Mouse (Mus musculus) liver, adult 2 months (tissue): ENCODE data around the gene Hist1h4j. TPM values are rescaled to one million over a fixed set of nuclear protein-coding genes. Genes with fewer than 3 reads are reported as not detected.
A peak's percentile ranks its signal among the peaks of the same experiment; 100 is the strongest.

Experiments used
- DNase-seq: peaks from one replicate; pipeline ENCODE4 v3.0.0-alpha.2; 2011; ENCODE audit warnings: low read depth, low spot score; ENCODE audit errors: extremely low read depth
- H3K27ac ChIP-seq: fragments of 200-500 bp; replicated peaks from 2 replicates; pipeline ENCODE4 v1.5.1; 2012; ENCODE audit warnings: low read depth, mild to moderate bottlenecking, control low read depth, inconsistent platforms, low read length; ENCODE audit not compliant: insufficient read depth
- H3K27me3 ChIP-seq: fragments of 200-500 bp; 2 replicates; pipeline ENCODE4 v1.6.1; 2012; ENCODE audit warnings: mild to moderate bottlenecking, moderate library complexity, low read length, inconsistent platforms; ENCODE audit not compliant: control insufficient read depth, insufficient read depth
- H3K36me3 ChIP-seq: fragments of 200-500 bp; 2 replicates; pipeline ENCODE4 v1.6.1; 2012; ENCODE audit warnings: low read length, inconsistent platforms; ENCODE audit not compliant: control insufficient read depth, insufficient read depth
- H3K4me1 ChIP-seq: fragments of 200-500 bp; 2 replicates; pipeline ENCODE4 v1.6.1; 2011; ENCODE audit warnings: low read length; ENCODE audit not compliant: control insufficient read depth, insufficient read depth
- H3K4me3 ChIP-seq: fragments of 200-500 bp; 2 replicates; pipeline ENCODE4 v1.5.1; 2011; ENCODE audit warnings: low read depth, mild to moderate bottlenecking, control low read depth, low read length, moderate library complexity; ENCODE audit not compliant: insufficient read depth
- H3K79me2 ChIP-seq: fragments of 200-500 bp; 2 replicates; pipeline ENCODE4 v1.6.1; 2012; ENCODE audit warnings: inconsistent platforms, mild to moderate bottlenecking, low read length, moderate library complexity; ENCODE audit not compliant: control insufficient read depth, insufficient read depth
- H3K9ac ChIP-seq: fragments of 200-500 bp; 2 replicates; pipeline ENCODE4 v1.6.1; 2012; ENCODE audit warnings: low read depth, mild to moderate bottlenecking, control low read depth, inconsistent platforms, low read length
- CTCF ChIP-seq: fragments of 200-500 bp; IDR thresholded peaks from 2 replicates; pipeline ENCODE4 v1.5.1; 2011; ENCODE audit warnings: low read depth, low read length, control low read depth
- POLR2A ChIP-seq: fragments of 200-500 bp; IDR thresholded peaks from 2 replicates; pipeline ENCODE4 v1.6.1; 2011; ENCODE audit warnings: low read length, control low read depth; ENCODE audit not compliant: insufficient read depth; ENCODE audit errors: extremely low read depth
- WGBS: fragments of 180-500 bp; shearing (Covaris S2); methylation state at CpG from one replicate; pipeline ENCODE4 v1.1.7; 2018; 5-methylcytosine and 5-hydroxymethylcytosine counted together
- polyA plus RNA-seq: library from polyadenylated mRNA; depleted of rRNA; stranded (reverse); fragments of >200 nt; gene quantifications from 2 replicates; pipeline ENCODE4 v1.2.3, GENCODE M21; 2012; rRNA removed
- total RNA-seq: library from RNA; depleted of rRNA; stranded (reverse); fragments of >200 nt; gene quantifications from 2 replicates; pipeline ENCODE4 v1.2.3, GENCODE M21; 2014; rRNA removed

Hist1h4j gene
- total and polyA plus RNA-seq, 2 experiments, result 0.31 to 21.5 TPM

- no peaks in the 10 kb centered on the region; the same call in 1 of the 2 replicates for H3K27me3 ChIP-seq
- TF ChIP-seq POLR2A (no peak), CTCF (no peak)
- no peak overlapping the region for H3K27ac ChIP-seq
- peaks cover 8% of the 10 kb centered on the region for H3K4me1 ChIP-seq
- H3K4me3 ChIP-seq, result peak overlapping the region; percentile 42; the same call in 1 of the 2 replicates
- H3K79me2 ChIP-seq, result no peaks in the 10 kb centered on the region
- H3K9ac ChIP-seq, result no peak overlapping the region
- WGBS, result 7% methylated on average over 9 of the region's 9 CpGs
- H3K36me3 ChIP-seq, result no peaks in the 10 kb centered on the region
- no peak for DNase-seq
These were observed 48.9 kb downstream of the Hist1h4j start for GRCm38 (mm10) chr13:21783734-21784161.

- Histone ChIP-seq H3K4me3 (no peak overlapping the region), H3K27me3 (no peaks in the 10 kb centered on the region; the same call in 1 of the 2 replicates), H3K79me2 (no peaks in the 10 kb centered on the region), H3K9ac (no peak overlapping the region), H3K36me3 (no peaks in the 10 kb centered on the region), H3K4me1 (peaks cover 8% of the 10 kb centered on the region), H3K27ac (no peak overlapping the region)
- DNase-seq, result no peak
- no peak for TF ChIP-seq CTCF
- no peak for TF ChIP-seq POLR2A
- WGBS, result 75% methylated on average over 6 of the region's 6 CpGs
These were observed 49.4 kb downstream of the Hist1h4j start for GRCm38 (mm10) chr13:21784311-21784710.

Other genes starting within 250 kb of the Hist1h4j start
- 0.27 and 0.28 TPM in 2 replicates for gene AK157302, start 239.8 kb upstream of the Hist1h4j start, total RNA-seq
- 0.11 TPM in 1 of 2 replicates, not detected in the other for gene AK157302, start 239.8 kb upstream of the Hist1h4j start, polyA plus RNA-seq
- gene Gm11273, start 233.6 kb upstream of the Hist1h4j start, total RNA-seq, result 20.5 and 23.4 TPM in 2 replicates
- 26.0 and 26.2 TPM in 2 replicates for gene Gm11273, start 233.6 kb upstream of the Hist1h4j start, polyA plus RNA-seq
- 4.7 and 5.3 TPM in 2 replicates for gene Zkscan8, start 203.9 kb upstream of the Hist1h4j start, total RNA-seq
- 1.5 and 1.7 TPM in 2 replicates for gene Zkscan8, start 203.9 kb upstream of the Hist1h4j start, polyA plus RNA-seq
- not detected in 2 replicates for gene Olfr1366, start 192.3 kb upstream of the Hist1h4j start, total RNA-seq
- gene Olfr1366, start 192.3 kb upstream of the Hist1h4j start, polyA plus RNA-seq, result not detected in 2 replicates
- gene Olfr1535, start 175.2 kb upstream of the Hist1h4j start, total RNA-seq, result not detected in 2 replicates
- gene Olfr1535, start 175.2 kb upstream of the Hist1h4j start, polyA plus RNA-seq, result not detected in 2 replicates
- not detected in 2 replicates for gene Olfr1364, start 153.3 kb upstream of the Hist1h4j start, total RNA-seq
- not detected in 2 replicates for gene Olfr1364, start 153.3 kb upstream of the Hist1h4j start, polyA plus RNA-seq
- gene Olfr1362, start 121.0 kb upstream of the Hist1h4j start, total RNA-seq, result not detected in 2 replicates
- gene Olfr1362, start 121.0 kb upstream of the Hist1h4j start, polyA plus RNA-seq, result not detected in 2 replicates
- gene Olfr11, start 92.5 kb upstream of the Hist1h4j start, total RNA-seq, result not detected in 2 replicates
- not detected in 2 replicates for gene Olfr11, start 92.5 kb upstream of the Hist1h4j start, polyA plus RNA-seq
- gene Olfr1361, start 71.7 kb upstream of the Hist1h4j start, total RNA-seq, result not detected in 2 replicates
- not detected in 2 replicates for gene Olfr1361, start 71.7 kb upstream of the Hist1h4j start, polyA plus RNA-seq
- not detected in 2 replicates for gene Olfr1360, start 57.7 kb upstream of the Hist1h4j start, total RNA-seq
- gene Olfr1360, start 57.7 kb upstream of the Hist1h4j start, polyA plus RNA-seq, result not detected in 2 replicates
- gene Olfr1359, start 37.0 kb upstream of the Hist1h4j start, total RNA-seq, result not detected in 2 replicates
- not detected in 2 replicates for gene Olfr1359, start 37.0 kb upstream of the Hist1h4j start, polyA plus RNA-seq
- 1.4 and 1.5 TPM in 2 replicates for gene Hist1h2bl, start 18.9 kb upstream of the Hist1h4j start, total RNA-seq
- gene Hist1h2bl, start 18.9 kb upstream of the Hist1h4j start, polyA plus RNA-seq, result 0.90 TPM in 1 of 2 replicates, not detected in the other
- gene Hist1h2ai, start 18.6 kb upstream of the Hist1h4j start, total RNA-seq, result 8.9 and 10.2 TPM in 2 replicates
- gene Hist1h2ai, start 18.6 kb upstream of the Hist1h4j start, polyA plus RNA-seq, result 0.64 and 1.6 TPM in 2 replicates
- 24.2 and 48.6 TPM in 2 replicates for gene Hist1h3h, start 17.4 kb upstream of the Hist1h4j start, total RNA-seq
- gene Hist1h3h, start 17.4 kb upstream of the Hist1h4j start, polyA plus RNA-seq, result 1.8 TPM in 1 of 2 replicates, not detected in the other
- gene Hist1h2bm, start 13.0 kb upstream of the Hist1h4j start, total RNA-seq, result 2.8 and 7.2 TPM in 2 replicates
- gene Hist1h2bm, start 13.0 kb upstream of the Hist1h4j start, polyA plus RNA-seq, result not detected in 2 replicates
- gene Hist1h4k, start 15.4 kb downstream of the Hist1h4j start, total RNA-seq, result 41.2 and 45.6 TPM in 2 replicates
- 3.6 and 8.6 TPM in 2 replicates for gene Hist1h4k, start 15.4 kb downstream of the Hist1h4j start, polyA plus RNA-seq
- gene Hist1h2ak, start 18.8 kb downstream of the Hist1h4j start, total RNA-seq, result 3.3 and 6.0 TPM in 2 replicates
- 0.47 TPM in 1 of 2 replicates, not detected in the other for gene Hist1h2ak, start 18.8 kb downstream of the Hist1h4j start, polyA plus RNA-seq
- 4.6 and 10.8 TPM in 2 replicates for gene Hist1h2bn, start 19.1 kb downstream of the Hist1h4j start, total RNA-seq
- not detected in 2 replicates for gene Hist1h2bn, start 19.1 kb downstream of the Hist1h4j start, polyA plus RNA-seq
- gene Hist1h1b, start 45.6 kb downstream of the Hist1h4j start, total RNA-seq, result 3.5 and 4.5 TPM in 2 replicates
- gene Hist1h1b, start 45.6 kb downstream of the Hist1h4j start, polyA plus RNA-seq, result 0.35 TPM in 1 of 2 replicates, not detected in the other
- gene Hist1h3i, start 48.3 kb downstream of the Hist1h4j start, total RNA-seq, result 26.6 and 38.0 TPM in 2 replicates
- gene Hist1h3i, start 48.3 kb downstream of the Hist1h4j start, polyA plus RNA-seq, result 4.1 and 5.4 TPM in 2 replicates
- gene Hist1h2an, start 52.2 kb downstream of the Hist1h4j start, total RNA-seq, result 7.3 and 8.7 TPM in 2 replicates
- gene Hist1h2an, start 52.2 kb downstream of the Hist1h4j start, polyA plus RNA-seq, result not detected in 2 replicates
- 0.40 and 0.74 TPM in 2 replicates for gene Hist1h2bp, start 52.4 kb downstream of the Hist1h4j start, total RNA-seq
- not detected in 2 replicates for gene Hist1h2bp, start 52.4 kb downstream of the Hist1h4j start, polyA plus RNA-seq
- 2.1 and 4.9 TPM in 2 replicates for gene Hist1h2bq, start 75.1 kb downstream of the Hist1h4j start, total RNA-seq
- 1.2 and 11.7 TPM in 2 replicates for gene Hist1h2bq, start 75.1 kb downstream of the Hist1h4j start, polyA plus RNA-seq
- 0.55 TPM in 1 of 2 replicates, not detected in the other for gene Hist1h2ao, start 75.4 kb downstream of the Hist1h4j start, total RNA-seq
- not detected in 2 replicates for gene Hist1h2ao, start 75.4 kb downstream of the Hist1h4j start, polyA plus RNA-seq
- 0.60 and 0.74 TPM in 2 replicates for gene Hist1h4m, start 76.7 kb downstream of the Hist1h4j start, total RNA-seq
- gene Hist1h4m, start 76.7 kb downstream of the Hist1h4j start, polyA plus RNA-seq, result not detected in 2 replicates
- gene Hist1h4n, start 97.1 kb downstream of the Hist1h4j start, total RNA-seq, result 336 and 466 TPM in 2 replicates
- gene Hist1h4n, start 97.1 kb downstream of the Hist1h4j start, polyA plus RNA-seq, result 4.5 and 8.5 TPM in 2 replicates
- 37.4 and 51.8 TPM in 2 replicates for gene Hist1h2ap, start 98.4 kb downstream of the Hist1h4j start, total RNA-seq
- 6.3 and 14.0 TPM in 2 replicates for gene Hist1h2ap, start 98.4 kb downstream of the Hist1h4j start, polyA plus RNA-seq
- gene Hist1h2br, start 98.7 kb downstream of the Hist1h4j start, total RNA-seq, result 0.65 and 1.3 TPM in 2 replicates
- 1.0 and 11.9 TPM in 2 replicates for gene Hist1h2br, start 98.7 kb downstream of the Hist1h4j start, polyA plus RNA-seq
- gene Zfp184, start 210.0 kb downstream of the Hist1h4j start, total RNA-seq, result 0.18 and 0.60 TPM in 2 replicates
- gene Zfp184, start 210.0 kb downstream of the Hist1h4j start, polyA plus RNA-seq, result 0.07 and 0.11 TPM in 2 replicates
- not detected in 2 replicates for gene Pom121l2, start 246.1 kb downstream of the Hist1h4j start, total RNA-seq
- gene Pom121l2, start 246.1 kb downstream of the Hist1h4j start, polyA plus RNA-seq, result not detected in 2 replicates